ENCODE assay signal across 8 mouse cellular contexts in the genomic region with DNA sequence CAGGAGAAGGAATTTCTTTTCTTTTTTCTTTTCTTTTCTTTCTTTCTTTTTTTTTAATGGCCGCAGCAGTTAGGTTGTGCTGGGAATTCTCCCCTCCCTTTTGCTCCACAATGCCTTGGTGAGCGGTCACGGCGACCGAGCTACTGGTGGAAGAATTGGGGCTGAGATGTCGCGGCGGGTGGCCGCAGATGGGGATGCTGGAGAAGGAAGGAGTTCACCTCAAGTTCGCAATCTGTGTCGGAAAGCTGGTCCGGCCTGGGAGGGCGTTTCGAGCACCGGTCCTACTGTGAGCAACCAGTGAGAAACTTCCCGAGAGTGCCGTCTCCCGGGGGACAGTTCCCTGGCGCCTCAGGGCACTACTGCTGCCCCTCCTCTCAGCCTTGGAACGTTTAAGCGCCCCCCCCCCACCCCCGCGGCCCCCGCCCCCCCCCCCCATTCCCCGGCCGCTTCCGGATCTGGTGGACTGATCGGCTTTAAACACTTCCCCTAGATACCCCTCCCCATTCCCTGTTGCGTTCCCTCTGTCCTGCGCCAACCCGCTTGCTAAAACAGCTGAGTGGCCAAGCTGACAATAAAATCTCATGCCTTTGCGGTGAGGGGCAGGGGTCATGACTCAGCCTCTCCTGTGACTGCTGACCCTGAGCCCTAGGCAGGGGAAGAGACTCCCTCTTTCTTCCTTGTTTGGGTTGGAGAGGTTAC. TPM values are rescaled to one million over a fixed set of nuclear protein-coding genes. Genes with fewer than 3 reads are reported as not detected.
A peak's percentile ranks its signal among the peaks of the same experiment; 100 is the strongest.
DNase-seq lines count a peak whose midpoint lies in the region; ATAC-seq lines count a peak whose summit lies in the region.

No protein-coding gene starts in this region.

- peak overlapping the region; percentile 67 for H3K4me2 ChIP-seq in midbrain, embryonic 11.5 days

- peak overlapping the region; percentile 98 for H3K27ac ChIP-seq in hindbrain, embryonic 10.5 days
- H3K27ac ChIP-seq in midbrain, embryonic 11.5 days (ENCODE audit: low read depth, low read length), result peak overlapping the region; percentile 66

- H3K36me3 ChIP-seq in hindbrain, embryonic 10.5 days, result peaks cover 29% of the 10 kb centered on the region
- H3K36me3 ChIP-seq in midbrain, embryonic 11.5 days (ENCODE audit: control insufficient read depth, insufficient read depth, low read length), result no peaks in the 10 kb centered on the region; the same call in none of the 2 replicates

- peak overlapping the region; percentile 93 for H3K9ac ChIP-seq in midbrain, embryonic 11.5 days (ENCODE audit: low read length)

- peak overlapping the region; percentile 81 for H3K4me3 ChIP-seq in hindbrain, embryonic 10.5 days
- peak overlapping the region; percentile 69 for H3K4me3 ChIP-seq in midbrain, embryonic 11.5 days (ENCODE audit: low read depth, low read length)

- ATAC-seq in midbrain, embryonic 11.5 days (ENCODE audit: low FRiP score), result peak; percentile 11

- H3K4me1 ChIP-seq in hindbrain, embryonic 10.5 days (replicated peaks), result peaks cover 58% of the 10 kb centered on the region
- peaks cover 25% of the 10 kb centered on the region for H3K4me1 ChIP-seq in midbrain, embryonic 11.5 days (ENCODE audit: control insufficient read depth, insufficient read depth, low read length)

- peak; percentile 16 for DNase-seq in gastrocnemius, postnatal 10 days
- no peak for DNase-seq in gastrocnemius, postnatal 14 days
- peak; percentile 55 for DNase-seq in 416B (ENCODE audit: low read depth)
- DNase-seq in cerebellum, postnatal 36 days, result peak; percentile 18 to 19
- peak; percentile 67 for DNase-seq in hindbrain, embryonic 10.5 days (ENCODE audit: low spot score)
- peak; percentile 92 for DNase-seq in midbrain, embryonic 11.5 days (ENCODE audit: low spot score, missing footprints)
- DNase-seq in left cerebral cortex, adult 18-20 months (ENCODE audit: low spot score in 2 of 2), result no peak
- DNase-seq in thymus, postnatal 14 days, result no peak

- H3K27me3 ChIP-seq in hindbrain, embryonic 10.5 days (ENCODE audit: insufficient read depth, poor library complexity, severe bottlenecking), result no peaks in the 10 kb centered on the region
- H3K27me3 ChIP-seq in midbrain, embryonic 11.5 days (ENCODE audit: control insufficient read depth, insufficient read depth, low read length), result no peaks in the 10 kb centered on the region

- intact Hi-C loops in gastrocnemius, postnatal 14 days (cut with DNase I; ENCODE audit: low total_unique reads), result loop anchor here (5.0 kb wide), 1 partner anchor 37 kb away; no protein-coding TSS in a partner anchor

- H3K9me3 ChIP-seq in hindbrain, embryonic 10.5 days, result no peaks in the 10 kb centered on the region
- H3K9me3 ChIP-seq in midbrain, embryonic 11.5 days (ENCODE audit: control insufficient read depth, low read length), result no peaks in the 10 kb centered on the region

- under 1% methylated on average over 22 of the region's 32 CpGs for WGBS in hindbrain, embryonic 10.5 days
- WGBS in midbrain, embryonic 11.5 days, result 0% methylated on average over 25 of the region's 32 CpGs

RNA-seq across cellular contexts. Expression of gene Rai1, which starts 35.9 kb away (rescaled TPM):
- 10 to 100 TPM; 27.7 to 37.6 TPM for total RNA-seq in gastrocnemius, postnatal 10 days (2021)
- 10 to 100 TPM; 15.9 to 18.3 TPM for total RNA-seq in gastrocnemius, postnatal 14 days (2021)
- polyA plus RNA-seq in hindbrain, embryonic 10.5 days (2016; fragmentation: Nextera tagmentation; extraction: Ambion mirVana), result 25.3 and 31.0 TPM in 2 replicates
- polyA plus RNA-seq in midbrain, embryonic 11.5 days (2014; fragmentation: Nextera tagmentation; extraction: Ambion mirVana), result 19.0 and 23.9 TPM in 2 replicates
- total RNA-seq in left cerebral cortex, adult 18-20 months (2021), result 10 to 100 TPM; 74.0 to 76.1 TPM

Comparison
In these comparisons a context has a peak if more than half of its experiments do, and no peak if none do; other contexts are left out.
1. DNase-seq: peak in gastrocnemius, postnatal 10 days (single experiment), 416B (single experiment), cerebellum, postnatal 36 days (2 of 2), hindbrain, embryonic 10.5 days (single experiment) and midbrain, embryonic 11.5 days (single experiment); none in gastrocnemius, postnatal 14 days (single experiment), left cerebral cortex, adult 18-20 months (0 of 2) and thymus, postnatal 14 days (single experiment).